Mouse (Mus musculus): ENCODE measurements around the gene Trim58.

Trim58 gene

GRCm38 (mm10) chr11:58640272-58640867 is at the start of gene Trim58:
TSS of gene Trim58 (plus strand) at chr11:58640465.
- DNase-seq (ENCODE audit: low spot score in 2 of 2): peak; percentile 24 to 32

GRCm38 (mm10) chr11:58594814-58595213 is 45.5 kb upstream of the Trim58 start, which contains the start of gene Olfr324:
TSS of gene Olfr324 (plus strand) at chr11:58595114.
- no peak for DNase-seq (ENCODE audit: low spot score in 2 of 2)

GRCm38 (mm10) chr11:58597837-58598236 is 42.4 kb upstream of the Trim58 start:
- DNase-seq (ENCODE audit: low spot score in 2 of 2): no peak

GRCm38 (mm10) chr11:58602062-58602461 is 38.2 kb upstream of the Trim58 start:
- no peak for DNase-seq (ENCODE audit: low spot score in 2 of 2)

GRCm38 (mm10) chr11:58602800-58603560 is 37.3 kb upstream of the Trim58 start:
- no peak for DNase-seq (ENCODE audit: low spot score in 2 of 2)

- DNase-seq (ENCODE audit: low spot score in 2 of 2): no peak
These were observed 35.6 kb upstream of the Trim58 start for GRCm38 (mm10) chr11:58604688-58605087.

GRCm38 (mm10) chr11:58605228-58605627 is 35.0 kb upstream of the Trim58 start:
- no peak for DNase-seq (ENCODE audit: low spot score in 2 of 2)

- no peak for DNase-seq (ENCODE audit: low spot score in 2 of 2)
These were observed 33.9 kb upstream of the Trim58 start for GRCm38 (mm10) chr11:58606177-58606919.

- no peak for DNase-seq (ENCODE audit: low spot score in 2 of 2)
These were observed 33.2 kb upstream of the Trim58 start for GRCm38 (mm10) chr11:58607030-58607429.

- no peak for DNase-seq (ENCODE audit: low spot score in 2 of 2)
These were observed 26.9 kb upstream of the Trim58 start for GRCm38 (mm10) chr11:58613359-58613758.

- no peak for DNase-seq (ENCODE audit: low spot score in 2 of 2)
These were observed 25.7 kb upstream of the Trim58 start for GRCm38 (mm10) chr11:58614526-58614925.

- no peak for DNase-seq (ENCODE audit: low spot score in 2 of 2)
These were observed 24.3 kb upstream of the Trim58 start, which contains the start of gene 2210407C18Rik for GRCm38 (mm10) chr11:58615975-58616374. TSS of gene 2210407C18Rik (minus strand) at chr11:58616075.

GRCm38 (mm10) chr11:58618369-58618768 is 21.9 kb upstream of the Trim58 start:
- DNase-seq (ENCODE audit: low spot score in 2 of 2): no peak

GRCm38 (mm10) chr11:58618793-58619192 is 21.5 kb upstream of the Trim58 start:
- no peak for DNase-seq (ENCODE audit: low spot score in 2 of 2)

- no peak for DNase-seq (ENCODE audit: low spot score in 2 of 2)
These were observed 14.1 kb upstream of the Trim58 start for GRCm38 (mm10) chr11:58626146-58626545.

GRCm38 (mm10) chr11:58630401-58630800 is 9.9 kb upstream of the Trim58 start, which contains the start of gene Olfr323:
TSS of gene Olfr323 (minus strand) at chr11:58630501.
- DNase-seq (ENCODE audit: low spot score in 2 of 2): no peak

GRCm38 (mm10) chr11:58634878-58635277 is 5.4 kb upstream of the Trim58 start:
- no peak for DNase-seq (ENCODE audit: low spot score in 2 of 2)

GRCm38 (mm10) chr11:58636376-58636977 is 3.8 kb upstream of the Trim58 start:
- DNase-seq (ENCODE audit: low spot score in 2 of 2): peak; percentile 39 to 59

GRCm38 (mm10) chr11:58638176-58638701 is 2.0 kb upstream of the Trim58 start:
- DNase-seq (ENCODE audit: low spot score in 2 of 2): no peak

- no peak for DNase-seq (ENCODE audit: low spot score in 2 of 2)
These were observed 792 bp downstream of the Trim58 start for GRCm38 (mm10) chr11:58641057-58641456.

- no peak for DNase-seq (ENCODE audit: low spot score in 2 of 2)
These were observed 1.5 kb downstream of the Trim58 start for GRCm38 (mm10) chr11:58641638-58642358.
